Mouse (Mus musculus) limb, embryonic 11.5 days (tissue): Measurements from ENCODE around the gene Dusp12. TPM values are rescaled to one million over a fixed set of nuclear protein-coding genes. Genes with fewer than 3 reads are reported as not detected.
A peak's percentile ranks its signal among the peaks of the same experiment; 100 is the strongest.

ENCODE experiments used
- ATAC-seq: fragments of 200-750 bp; cut with Nextera tagmentation; 2 replicates; pipeline ENCODE4 v1.8.0; 2017; ENCODE audit warnings: low read depth; ENCODE audit not compliant: insufficient number of reproducible peaks, low FRiP score, low TSS enrichment
- DNase-seq: peaks from one replicate; pipeline ENCODE4 v3.0.0-alpha.2; 2015; ENCODE audit warnings: low spot score
- H3K27ac ChIP-seq: fragments of 300-500 bp; sonication (generic); replicated peaks from 2 replicates; pipeline ENCODE4 v1.5.1; 2014; ENCODE audit warnings: low read depth, mild to moderate bottlenecking, low read length
- H3K27me3 ChIP-seq: fragments of 300-500 bp; sonication (generic); 2 replicates; pipeline ENCODE4 v1.6.1; 2014; ENCODE audit warnings: mild to moderate bottlenecking, low read length, mixed read lengths; ENCODE audit not compliant: control insufficient read depth, insufficient read depth
- H3K36me3 ChIP-seq: fragments of 300-500 bp; sonication (generic); 2 replicates; pipeline ENCODE4 v1.6.1; 2014; ENCODE audit warnings: mild to moderate bottlenecking, low read length, moderate library complexity, mixed read lengths; ENCODE audit not compliant: control insufficient read depth, insufficient read depth
- H3K4me1 ChIP-seq: fragments of 300-500 bp; sonication (generic); 2 replicates; pipeline ENCODE4 v1.6.1; 2014; ENCODE audit warnings: low read length, mixed read lengths; ENCODE audit not compliant: control insufficient read depth, insufficient read depth
- H3K4me2 ChIP-seq: fragments of 300-500 bp; sonication (generic); 2 replicates; pipeline ENCODE4 v1.6.1; 2014; ENCODE audit warnings: low read depth, mild to moderate bottlenecking, moderate library complexity; ENCODE audit not compliant: severe bottlenecking
- H3K4me3 ChIP-seq: fragments of 300-500 bp; sonication (generic); 2 replicates; pipeline ENCODE4 v1.5.1; 2014; ENCODE audit warnings: low read depth, low read length
- H3K9ac ChIP-seq: fragments of 300-500 bp; sonication (generic); 2 replicates; pipeline ENCODE4 v1.6.1; 2014; ENCODE audit warnings: mild to moderate bottlenecking, low read length
- H3K9me3 ChIP-seq: fragments of 300-500 bp; sonication (generic); 2 replicates; pipeline ENCODE4 v1.6.1; 2016; ENCODE audit warnings: low read length; ENCODE audit not compliant: control insufficient read depth
- WGBS: fragments of 180-500 bp; shearing (Covaris S2); extraction: QIAGEN DNeasy Blood & Tissue Kit; methylation state at CpG from one replicate; pipeline ENCODE4 v1.1.7; 2014; 5-methylcytosine and 5-hydroxymethylcytosine counted together
- polyA plus RNA-seq: library from polyadenylated mRNA; unstranded; fragments of >200 nt; fragmentation: Nextera tagmentation; extraction: Ambion mirVana; gene quantifications from 2 replicates; pipeline ENCODE4 v1.2.1, GENCODE M21; 2014

Dusp12 gene
- polyA plus RNA-seq, 1 experiment from 2014 or later: 40.8 TPM

GRCm38 (mm10) chr1:170850007-170850406 lies 35.3 kb downstream of the Dusp12 start:
- Histone ChIP-seq H3K4me3 (no peak overlapping the region), H3K4me2 (no peak overlapping the region), H3K27me3 (no peaks in the 10 kb centered on the region), H3K4me1 (no peaks in the 10 kb centered on the region), H3K9ac (no peak overlapping the region), H3K9me3 (no peaks in the 10 kb centered on the region), H3K27ac (no peak overlapping the region), H3K36me3 (peaks cover 2% of the 10 kb centered on the region; the same call in 1 of the 2 replicates)
- WGBS: 93% methylated on average over 2 of the region's 2 CpGs
- DNase-seq (no peak), ATAC-seq (no peak)

- H3K36me3 ChIP-seq: peaks cover 2% of the 10 kb centered on the region; the same call in 1 of the 2 replicates
- H3K27me3 ChIP-seq: no peaks in the 10 kb centered on the region
- ATAC-seq: no peak
- DNase-seq: no peak
- H3K9me3 ChIP-seq: no peaks in the 10 kb centered on the region
- H3K4me3 ChIP-seq: no peak overlapping the region
- WGBS: 47% methylated on average over 10 of the region's 10 CpGs
- no peak overlapping the region for H3K4me2 ChIP-seq
- no peak overlapping the region for H3K27ac ChIP-seq
- H3K4me1 ChIP-seq: no peaks in the 10 kb centered on the region
- H3K9ac ChIP-seq: no peak overlapping the region
Observed at GRCm38 (mm10) chr1:170845448-170846307, 39.7 kb downstream of the Dusp12 start.

GRCm38 (mm10) chr1:170844380-170844779 lies 41.0 kb downstream of the Dusp12 start:
- H3K27me3 ChIP-seq: no peaks in the 10 kb centered on the region
- WGBS: 52% methylated on average over 8 of the region's 8 CpGs
- no peak overlapping the region for H3K27ac ChIP-seq
- no peaks in the 10 kb centered on the region for H3K4me1 ChIP-seq
- H3K9me3 ChIP-seq: no peaks in the 10 kb centered on the region
- peaks cover 2% of the 10 kb centered on the region; the same call in 1 of the 2 replicates for H3K36me3 ChIP-seq
- H3K4me2 ChIP-seq: no peak overlapping the region
- DNase-seq (peak; percentile 59), ATAC-seq (no peak)
- H3K9ac ChIP-seq: no peak overlapping the region
- H3K4me3 ChIP-seq: no peak overlapping the region

- Histone ChIP-seq H3K4me2 (no peak overlapping the region), H3K4me1 (no peaks in the 10 kb centered on the region), H3K9me3 (no peaks in the 10 kb centered on the region), H3K27me3 (no peaks in the 10 kb centered on the region), H3K36me3 (no peaks in the 10 kb centered on the region), H3K27ac (no peak overlapping the region), H3K4me3 (no peak overlapping the region), H3K9ac (no peak overlapping the region)
- no peak for DNase-seq
- ATAC-seq: no peak
Observed at GRCm38 (mm10) chr1:170839685-170840084, 45.7 kb downstream of the Dusp12 start.

- H3K27ac ChIP-seq: no peak overlapping the region
- no peak overlapping the region for H3K4me3 ChIP-seq
- no peaks in the 10 kb centered on the region for H3K27me3 ChIP-seq
- H3K4me2 ChIP-seq: no peak overlapping the region
- WGBS: 88% methylated on average over 9 of the region's 9 CpGs
- H3K4me1 ChIP-seq: no peaks in the 10 kb centered on the region
- H3K36me3 ChIP-seq: no peaks in the 10 kb centered on the region
- ATAC-seq: no peak
- no peak for DNase-seq
- no peaks in the 10 kb centered on the region for H3K9me3 ChIP-seq
- no peak overlapping the region for H3K9ac ChIP-seq
Observed at GRCm38 (mm10) chr1:170834756-170835155, 50.6 kb downstream of the Dusp12 start.

- 96% methylated on average over 1 of the region's 1 CpGs for WGBS
- ATAC-seq (no peak), DNase-seq (no peak)
- H3K9me3 ChIP-seq: no peaks in the 10 kb centered on the region
- H3K27me3 ChIP-seq: no peaks in the 10 kb centered on the region
- no peaks in the 10 kb centered on the region for H3K36me3 ChIP-seq
- H3K27ac ChIP-seq: no peak overlapping the region
- H3K4me1 ChIP-seq: no peaks in the 10 kb centered on the region
- no peak overlapping the region for H3K4me2 ChIP-seq
- H3K9ac ChIP-seq: no peak overlapping the region
- no peak overlapping the region for H3K4me3 ChIP-seq
Observed at GRCm38 (mm10) chr1:170829781-170830180, 55.6 kb downstream of the Dusp12 start.

GRCm38 (mm10) chr1:170829344-170829743 lies 56.0 kb downstream of the Dusp12 start:
- H3K27ac ChIP-seq: no peak overlapping the region
- no peaks in the 10 kb centered on the region for H3K27me3 ChIP-seq
- DNase-seq (no peak), ATAC-seq (no peak)
- H3K4me1 ChIP-seq: no peaks in the 10 kb centered on the region
- no peak overlapping the region for H3K4me3 ChIP-seq
- no peaks in the 10 kb centered on the region for H3K9me3 ChIP-seq
- H3K4me2 ChIP-seq: no peak overlapping the region
- WGBS: 88% methylated on average over 6 of the region's 6 CpGs
- no peaks in the 10 kb centered on the region for H3K36me3 ChIP-seq
- H3K9ac ChIP-seq: no peak overlapping the region
